Mouse (Mus musculus) forebrain, embryonic 13.5 days (tissue): ENCODE results near the gene Rabl3. TPM values are rescaled to one million over a fixed set of nuclear protein-coding genes. Genes with fewer than 3 reads are reported as not detected.

ENCODE experiments used
- ATAC-seq: fragments of 200-750 bp; cut with Nextera tagmentation; 2 replicates; pipeline ENCODE4 v1.8.0; 2017
- H3K27ac ChIP-seq: fragments of 300-500 bp; sonication (generic); 2 replicates; pipeline ENCODE4 v1.5.1; 2015; ENCODE audit warnings: inconsistent platforms, mild to moderate bottlenecking, moderate library complexity
- H3K27me3 ChIP-seq: fragments of 300-500 bp; sonication (generic); 2 replicates; pipeline ENCODE4 v1.6.1; 2015; ENCODE audit warnings: mild to moderate bottlenecking, inconsistent platforms
- H3K36me3 ChIP-seq: fragments of 300-500 bp; sonication (generic); 2 replicates; pipeline ENCODE4 v1.6.1; 2015; ENCODE audit warnings: mild to moderate bottlenecking, inconsistent platforms; ENCODE audit not compliant: poor library complexity, severe bottlenecking
- H3K4me1 ChIP-seq: fragments of 300-500 bp; sonication (generic); 2 replicates; pipeline ENCODE4 v1.6.1; 2015; ENCODE audit warnings: inconsistent platforms
- H3K4me2 ChIP-seq: fragments of 300-500 bp; sonication (generic); 2 replicates; pipeline ENCODE4 v1.6.1; 2015; ENCODE audit warnings: inconsistent platforms, mild to moderate bottlenecking, moderate library complexity
- H3K4me3 ChIP-seq: fragments of 300-500 bp; sonication (generic); 2 replicates; pipeline ENCODE4 v1.5.1; 2015; ENCODE audit warnings: mild to moderate bottlenecking, inconsistent platforms
- H3K9ac ChIP-seq: fragments of 300-500 bp; sonication (generic); 2 replicates; pipeline ENCODE4 v1.6.1; 2015; ENCODE audit warnings: mild to moderate bottlenecking, inconsistent platforms
- H3K9me3 ChIP-seq: fragments of 300-500 bp; sonication (generic); replicated peaks from 2 replicates; pipeline ENCODE4 v1.6.1; 2016; ENCODE audit warnings: inconsistent platforms
- WGBS: fragments of 180-500 bp; shearing (Covaris S2); methylation state at CpG from one replicate; pipeline ENCODE4 v1.1.7; 2015; 5-methylcytosine and 5-hydroxymethylcytosine counted together
- polyA plus RNA-seq: library from polyadenylated mRNA; unstranded; fragments of >200 nt; fragmentation: Nextera tagmentation; extraction: Ambion mirVana; gene quantifications from 2 replicates; pipeline ENCODE4 v1.2.1, GENCODE M21; 2015

The Rabl3 gene
- 25.9 and 28.1 TPM in 2 replicates for polyA plus RNA-seq

DNA sequence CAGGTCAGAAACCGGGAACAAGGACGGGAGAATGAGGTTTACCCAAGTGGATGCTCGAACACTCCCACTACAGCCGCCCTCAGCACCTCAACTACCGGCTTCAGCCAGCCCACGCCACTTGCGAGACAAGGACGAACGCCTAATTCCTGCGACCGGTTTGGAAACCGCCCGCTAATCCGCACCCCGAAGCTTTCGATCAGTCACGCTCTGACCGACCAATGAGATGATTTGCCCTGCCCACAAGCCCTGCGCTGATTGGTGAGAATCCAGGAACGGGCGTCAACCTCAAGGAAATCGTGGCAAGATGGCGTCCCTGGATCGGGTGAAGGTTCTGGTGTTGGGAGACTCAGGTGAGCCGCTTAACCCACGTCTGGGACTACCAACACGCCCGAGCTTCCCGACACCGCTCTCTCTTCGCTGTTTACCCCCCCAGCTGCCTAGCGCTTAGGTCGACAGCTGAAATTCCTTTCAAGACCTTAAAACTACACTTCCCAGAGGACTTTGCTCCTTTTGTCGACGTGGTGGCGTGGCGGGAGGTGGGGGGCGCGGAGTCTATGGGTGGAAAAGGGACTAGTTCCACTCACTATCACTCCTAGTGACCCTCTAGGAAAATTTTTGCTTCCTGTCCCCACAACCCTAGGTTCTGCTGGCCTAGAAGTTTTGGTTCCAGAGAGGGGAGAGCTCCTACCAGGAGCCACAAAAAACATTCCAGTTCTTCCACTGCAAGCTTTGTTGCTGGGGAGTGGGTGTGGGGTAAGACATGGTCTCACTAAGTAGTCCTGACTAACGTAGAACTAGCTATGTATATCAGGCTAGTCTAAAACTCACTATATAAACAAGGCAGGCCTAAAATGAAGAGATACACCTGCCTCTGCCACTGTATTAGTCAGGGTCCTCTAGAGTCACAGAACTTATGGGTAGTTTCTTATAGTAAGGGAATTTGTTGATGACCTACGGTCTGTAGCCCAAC is at the start of gene Rabl3, which contains the start of gene Gtf2e1:
Rabl3 (plus strand) TSS at position 275 of the 970 bp plus-strand sequence.
Gtf2e1 (minus strand) TSS at position 179 of the 970 bp plus-strand sequence.
- ATAC-seq, result peak; percentile 100

DNA sequence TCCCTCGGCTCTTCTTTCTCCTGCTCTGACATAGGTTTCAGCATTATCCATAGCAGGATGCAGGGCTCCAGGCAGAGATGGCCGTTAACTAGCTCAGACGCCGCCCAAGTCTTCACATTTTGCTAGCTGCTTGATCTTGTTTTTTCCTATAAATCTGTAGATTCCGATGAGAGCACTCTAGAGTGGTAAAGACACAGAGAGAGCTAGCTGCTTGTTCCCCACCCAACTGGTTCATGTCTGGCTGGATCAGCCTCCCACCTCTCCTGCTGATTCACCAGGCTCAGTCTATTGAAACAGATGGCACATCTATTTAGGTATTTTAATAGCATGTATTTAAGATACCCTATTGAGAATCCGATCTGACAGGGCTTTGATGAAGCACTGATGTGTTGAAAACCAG is 44.7 kb upstream of the Rabl3 start:
- Histone ChIP-seq H3K9ac (no peak overlapping the region), H3K4me3 (no peak overlapping the region), H3K27ac (no peak overlapping the region), H3K4me1 (no peaks in the 10 kb centered on the region), H3K9me3 (no peaks in the 10 kb centered on the region), H3K27me3 (no peaks in the 10 kb centered on the region), H3K36me3 (no peaks in the 10 kb centered on the region), H3K4me2 (no peak overlapping the region)
- WGBS, result 76% methylated on average over 6 of the region's 6 CpGs
- peak; percentile 45; the same call in 1 of the 2 replicates for ATAC-seq

More for the DNA sequence above, at the start of gene Rabl3, which contains the start of gene Gtf2e1:
- Histone ChIP-seq H3K9ac (peak within 1 kb of the TSS; percentile 87), H3K27ac (peak within 1 kb of the TSS; percentile 79), H3K27me3 (no peaks in the 10 kb centered on the region), H3K4me2 (peak within 1 kb of the TSS; percentile 74), H3K4me1 (peaks cover 23% of the 10 kb centered on the region), H3K4me3 (peak within 1 kb of the TSS; percentile 87), H3K9me3 (no peaks in the 10 kb centered on the region), H3K36me3 (peaks cover 20% of the 10 kb centered on the region)
- 2% methylated on average over 41 of the region's 41 CpGs for WGBS

DNA sequence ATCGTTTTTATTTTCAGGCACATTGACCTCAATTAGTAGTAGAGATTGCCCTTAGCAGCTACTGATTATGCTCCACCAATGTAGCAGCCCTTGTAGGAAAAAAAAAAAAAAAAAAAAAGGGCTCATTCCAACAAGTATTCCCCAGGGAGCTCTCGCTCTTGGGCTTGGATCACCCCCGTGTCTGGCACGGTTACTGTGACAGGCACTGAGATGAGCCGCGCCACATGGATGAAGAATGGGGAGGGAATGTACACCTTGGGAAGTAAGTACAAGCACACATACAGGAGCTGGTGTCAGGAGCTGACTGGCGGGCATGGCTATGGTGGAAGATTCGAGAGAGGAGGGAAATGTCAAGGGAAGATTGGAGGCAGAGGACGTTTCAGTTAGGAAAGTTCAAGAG is 41.1 kb upstream of the Rabl3 start:
- Histone ChIP-seq H3K27ac (no peak overlapping the region), H3K4me2 (no peak overlapping the region), H3K4me1 (no peaks in the 10 kb centered on the region), H3K9ac (no peak overlapping the region), H3K36me3 (no peaks in the 10 kb centered on the region), H3K27me3 (no peaks in the 10 kb centered on the region), H3K4me3 (no peak overlapping the region), H3K9me3 (no peaks in the 10 kb centered on the region)
- 84% methylated on average over 9 of the region's 9 CpGs for WGBS
- ATAC-seq, result no peak

DNA sequence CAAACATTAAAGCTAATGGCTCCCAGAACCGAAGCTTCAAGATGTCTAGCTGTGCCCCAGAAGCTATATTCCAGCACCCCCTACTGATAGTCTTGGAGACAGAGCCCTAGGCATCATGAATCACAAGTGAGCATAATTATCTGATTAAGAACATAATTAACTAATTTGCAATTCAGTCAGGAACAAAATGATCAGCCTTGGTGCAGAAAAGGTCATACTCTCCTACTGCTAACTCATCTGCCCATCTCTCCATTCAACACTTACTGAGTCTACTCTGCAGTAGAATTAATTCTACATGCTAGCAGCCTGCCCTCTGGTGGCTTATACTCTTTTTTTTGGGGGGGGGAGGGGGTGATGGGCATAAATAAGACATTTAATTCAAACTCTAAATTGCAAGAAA is 35.2 kb upstream of the Rabl3 start:
- H3K9ac ChIP-seq, result no peak overlapping the region
- no peak for ATAC-seq
- H3K9me3 ChIP-seq, result no peaks in the 10 kb centered on the region
- H3K27ac ChIP-seq, result no peak overlapping the region
- 34% methylated on average over 1 of the region's 1 CpGs for WGBS
- no peak overlapping the region for H3K4me3 ChIP-seq
- no peaks in the 10 kb centered on the region for H3K36me3 ChIP-seq
- H3K27me3 ChIP-seq, result no peaks in the 10 kb centered on the region
- H3K4me1 ChIP-seq, result peaks cover 18% of the 10 kb centered on the region
- H3K4me2 ChIP-seq, result no peak overlapping the region

DNA sequence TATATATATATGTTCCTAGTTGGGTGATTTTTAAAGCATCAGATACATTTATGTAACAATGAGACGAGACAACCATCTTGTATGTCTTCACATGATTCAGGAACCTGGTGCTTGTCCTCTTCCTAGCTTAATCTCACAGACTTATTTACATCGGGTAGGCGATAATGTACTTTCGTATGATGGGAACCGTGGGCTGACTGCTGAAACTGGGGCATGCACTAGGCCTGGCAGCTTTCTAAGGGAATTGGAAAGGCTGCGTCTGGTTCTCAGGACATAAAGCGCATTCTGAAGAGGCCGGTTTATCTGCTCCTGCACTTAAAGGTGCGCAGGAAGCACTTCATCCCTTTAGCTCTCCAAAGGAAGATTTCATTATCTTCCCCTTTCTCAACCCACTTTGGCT is 32.9 kb upstream of the Rabl3 start:
- Histone ChIP-seq H3K9me3 (no peaks in the 10 kb centered on the region), H3K36me3 (peaks cover 19% of the 10 kb centered on the region), H3K27me3 (no peaks in the 10 kb centered on the region), H3K4me2 (no peak overlapping the region), H3K4me3 (no peak overlapping the region), H3K9ac (no peak overlapping the region), H3K4me1 (peaks cover 18% of the 10 kb centered on the region), H3K27ac (peak overlapping the region; percentile 36; the same call in 1 of the 2 replicates)
- WGBS, result 83% methylated on average over 9 of the region's 9 CpGs
- no peak for ATAC-seq

DNA sequence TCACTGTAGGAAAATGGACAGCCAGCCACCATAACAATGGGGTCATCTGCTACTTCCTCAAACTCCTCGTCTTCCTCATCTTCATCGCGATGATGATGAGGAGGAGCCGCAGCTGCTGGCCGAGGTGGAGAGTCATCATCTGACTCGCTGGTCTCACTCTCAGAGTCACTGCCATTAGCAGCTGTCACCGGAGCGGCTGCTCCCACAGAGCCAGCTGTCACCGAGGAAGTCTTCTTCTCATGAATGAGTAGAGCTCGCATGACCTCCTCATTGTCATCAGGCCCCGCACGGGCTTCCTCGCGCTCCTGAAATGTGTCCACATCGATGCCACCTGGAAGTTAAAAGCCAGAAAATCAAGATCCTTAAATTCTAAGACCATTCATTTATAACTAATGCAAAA is 28.2 kb upstream of the Rabl3 start:
- no peaks in the 10 kb centered on the region for H3K9me3 ChIP-seq
- no peak overlapping the region for H3K27ac ChIP-seq
- peaks cover 42% of the 10 kb centered on the region for H3K36me3 ChIP-seq
- no peak overlapping the region for H3K9ac ChIP-seq
- ATAC-seq, result no peak
- WGBS, result 94% methylated on average over 15 of the region's 15 CpGs
- peaks cover 14% of the 10 kb centered on the region for H3K4me1 ChIP-seq
- no peak overlapping the region for H3K4me2 ChIP-seq
- H3K27me3 ChIP-seq, result no peaks in the 10 kb centered on the region
- no peak overlapping the region for H3K4me3 ChIP-seq

DNA sequence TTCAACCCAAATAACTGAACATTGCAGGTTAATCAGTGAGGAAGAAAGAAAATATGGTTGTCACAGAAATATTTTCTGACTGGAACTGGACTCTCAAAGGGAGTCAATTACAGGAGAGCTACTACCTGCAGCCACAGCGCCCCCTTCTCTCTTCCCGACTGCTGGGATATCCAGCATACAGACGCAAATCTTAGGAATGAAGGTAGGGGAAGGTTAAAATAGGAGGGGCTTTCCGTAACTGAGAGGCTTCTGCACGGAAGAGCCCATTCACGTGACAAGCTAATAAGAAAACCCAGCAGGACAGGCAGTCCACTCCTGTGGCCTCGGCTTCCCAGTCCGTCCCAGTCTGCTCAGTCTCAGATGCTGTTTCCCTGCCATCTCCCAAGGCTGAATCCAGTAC is 25.0 kb upstream of the Rabl3 start:
- ATAC-seq, result no peak
- Histone ChIP-seq H3K4me2 (no peak overlapping the region), H3K9ac (no peak overlapping the region), H3K9me3 (no peaks in the 10 kb centered on the region), H3K36me3 (peaks cover 52% of the 10 kb centered on the region), H3K4me3 (no peak overlapping the region), H3K27ac (no peak overlapping the region), H3K27me3 (no peaks in the 10 kb centered on the region), H3K4me1 (no peaks in the 10 kb centered on the region)
- 85% methylated on average over 8 of the region's 8 CpGs for WGBS

DNA sequence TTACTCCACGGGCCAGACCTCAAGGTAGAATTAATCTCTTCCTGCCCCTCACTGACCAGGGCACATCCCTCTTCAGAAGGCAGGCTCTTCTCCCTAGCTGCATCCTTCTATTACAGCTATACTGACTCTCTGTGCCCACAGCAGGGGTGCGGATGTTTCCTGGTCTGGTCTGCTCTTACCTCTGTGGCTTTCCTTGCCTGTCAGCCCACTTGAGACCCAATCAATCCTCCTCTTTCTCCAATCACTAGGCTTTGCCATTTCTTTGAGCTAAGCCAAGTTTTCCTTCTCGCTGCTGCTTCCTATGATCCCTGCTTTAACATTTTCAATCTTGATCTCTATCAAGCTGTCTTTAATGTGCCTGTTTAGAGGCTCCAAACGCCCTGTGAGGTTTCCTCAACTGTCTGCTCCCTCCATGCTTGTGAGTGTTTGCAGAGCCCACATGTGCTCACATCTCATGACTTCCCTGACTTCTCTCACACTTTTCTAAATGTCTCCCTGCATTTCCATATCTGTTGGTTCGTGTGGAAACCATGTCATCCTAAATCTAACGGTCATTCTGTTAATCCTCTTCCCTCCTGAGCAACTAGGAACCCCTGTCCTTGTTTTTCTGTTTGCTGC is 23.2 kb upstream of the Rabl3 start:
- H3K36me3 ChIP-seq, result peaks cover 54% of the 10 kb centered on the region
- H3K9me3 ChIP-seq, result no peaks in the 10 kb centered on the region
- no peaks in the 10 kb centered on the region for H3K27me3 ChIP-seq
- WGBS, result 89% methylated on average over 6 of the region's 6 CpGs
- no peak overlapping the region for H3K9ac ChIP-seq
- H3K4me1 ChIP-seq, result no peaks in the 10 kb centered on the region
- no peak overlapping the region for H3K4me3 ChIP-seq
- no peak for ATAC-seq
- H3K4me2 ChIP-seq, result no peak overlapping the region
- H3K27ac ChIP-seq, result no peak overlapping the region

DNA sequence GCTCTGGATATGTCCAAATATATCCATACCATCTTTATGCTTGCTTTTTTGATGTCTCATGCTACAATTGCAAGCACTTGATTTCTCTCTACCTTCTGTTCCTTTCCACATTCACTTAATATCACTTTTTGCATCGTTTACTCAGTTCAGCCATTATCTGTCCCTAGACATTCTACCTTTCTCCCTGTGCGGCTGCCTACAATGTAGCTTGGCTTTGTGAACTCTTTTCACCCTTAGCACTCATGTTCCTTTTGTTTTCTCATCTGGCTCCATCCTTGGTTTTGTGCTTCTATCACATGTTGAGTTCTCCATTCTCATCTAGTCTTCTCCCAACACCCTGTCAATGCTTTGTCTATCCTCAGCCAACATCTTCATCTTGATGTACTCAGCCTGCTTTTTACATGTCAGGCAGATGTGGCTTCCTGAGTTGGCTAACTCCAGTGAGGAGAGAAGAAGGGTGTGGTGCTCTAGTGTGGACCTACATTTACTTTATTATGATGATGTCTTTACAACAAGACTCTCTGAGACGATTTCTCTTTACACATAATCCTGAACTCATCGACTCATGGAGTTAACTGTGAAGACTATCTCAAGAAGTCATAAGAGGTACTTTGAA is 22.0 kb upstream of the Rabl3 start:
- no peak overlapping the region for H3K4me2 ChIP-seq
- H3K4me3 ChIP-seq, result no peak overlapping the region
- no peaks in the 10 kb centered on the region for H3K27me3 ChIP-seq
- ATAC-seq, result no peak
- H3K4me1 ChIP-seq, result no peaks in the 10 kb centered on the region
- H3K9me3 ChIP-seq, result no peaks in the 10 kb centered on the region
- 97% methylated on average over 4 of the region's 4 CpGs for whole genome bisulfite sequencing
- no peak overlapping the region for H3K9ac ChIP-seq
- H3K36me3 ChIP-seq, result peaks cover 59% of the 10 kb centered on the region
- no peak overlapping the region for H3K27ac ChIP-seq

DNA sequence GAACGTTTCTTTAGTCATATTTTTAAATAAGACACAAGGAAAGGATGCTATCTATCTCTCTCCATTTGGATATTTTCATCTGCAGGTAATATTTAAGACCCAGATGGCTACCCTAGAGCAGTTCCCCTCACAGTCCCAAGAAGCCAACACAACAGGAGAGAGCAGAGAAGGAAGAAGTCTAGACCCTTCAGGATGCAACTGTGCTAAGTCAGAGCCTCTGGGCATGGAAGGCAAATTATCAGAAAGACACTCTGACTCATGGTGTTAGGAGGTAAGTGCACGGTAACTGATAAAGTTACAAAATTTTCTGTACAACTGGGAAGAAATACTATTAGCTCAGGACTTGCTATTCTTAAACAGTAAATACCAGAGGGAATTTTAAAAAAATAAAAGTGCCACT is 21.0 kb upstream of the Rabl3 start:
- 88% methylated on average over 2 of the region's 2 CpGs for WGBS
- no peak for ATAC-seq
- Histone ChIP-seq H3K4me3 (no peak overlapping the region), H3K36me3 (peaks cover 66% of the 10 kb centered on the region), H3K27ac (no peak overlapping the region), H3K9me3 (peaks cover 4% of the 10 kb centered on the region; the same call in 1 of the 2 replicates), H3K27me3 (no peaks in the 10 kb centered on the region), H3K4me2 (no peak overlapping the region), H3K4me1 (no peaks in the 10 kb centered on the region), H3K9ac (no peak overlapping the region)

DNA sequence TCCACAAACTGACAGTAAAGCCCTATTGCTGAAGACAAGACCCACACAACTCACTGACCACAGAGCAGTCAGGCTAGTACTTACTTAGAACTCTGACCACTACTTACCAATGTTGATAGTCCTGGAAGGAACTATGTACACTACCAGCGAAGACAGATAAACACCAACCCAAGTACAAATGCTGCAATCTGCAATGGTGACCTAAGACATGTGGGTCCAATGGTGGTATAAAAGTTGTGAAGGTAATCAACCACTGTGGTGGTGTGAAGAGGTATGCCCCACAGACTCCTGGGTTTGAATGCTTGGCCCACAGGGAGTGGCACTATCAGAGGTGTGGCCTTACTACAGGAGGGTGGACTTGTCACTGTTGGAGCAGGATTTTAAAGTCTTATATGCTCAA is 20.0 kb upstream of the Rabl3 start:
- no peak for ATAC-seq
- H3K27me3 ChIP-seq, result no peaks in the 10 kb centered on the region
- H3K4me3 ChIP-seq, result no peak overlapping the region
- no peaks in the 10 kb centered on the region for H3K4me1 ChIP-seq
- no peak overlapping the region for H3K27ac ChIP-seq
- H3K36me3 ChIP-seq, result peaks cover 69% of the 10 kb centered on the region
- H3K9me3 ChIP-seq, result peaks cover 5% of the 10 kb centered on the region; the same call in 1 of the 2 replicates
- WGBS, result 100% methylated on average over 1 of the region's 1 CpGs
- H3K9ac ChIP-seq, result no peak overlapping the region
- H3K4me2 ChIP-seq, result no peak overlapping the region
